Mouse (Mus musculus) midbrain, postnatal 0 days (tissue): ENCODE measurements around the gene Ahsg. TPM values are rescaled to one million over a fixed set of nuclear protein-coding genes. Genes with fewer than 3 reads are reported as not detected.
A peak's percentile ranks its signal among the peaks of the same experiment; 100 is the strongest.

Source experiments
- ATAC-seq: fragments of 200-750 bp; cut with Nextera tagmentation; 2 replicates; pipeline ENCODE4 v1.8.0; 2017; ENCODE audit warnings: moderate number of reproducible peaks, mild to moderate bottlenecking, moderate TSS enrichment, moderate library complexity; ENCODE audit not compliant: low FRiP score
- DNase-seq: peaks from one replicate; pipeline ENCODE4 v3.0.0-alpha.2; 2015; ENCODE audit warnings: low spot score
- H3K27ac ChIP-seq: fragments of 300-500 bp; sonication (generic); 2 replicates; pipeline ENCODE4 v1.5.1; 2014; ENCODE audit warnings: low read depth, mild to moderate bottlenecking, low read length, mixed read lengths
- H3K27me3 ChIP-seq: fragments of 300-500 bp; sonication (generic); 2 replicates; pipeline ENCODE4 v1.6.1; 2014; ENCODE audit warnings: low read length, control low read depth, mixed read lengths; ENCODE audit not compliant: insufficient read depth
- H3K36me3 ChIP-seq: fragments of 300-500 bp; sonication (generic); 2 replicates; pipeline ENCODE4 v1.6.1; 2014; ENCODE audit warnings: low read length, control low read depth, mixed read lengths; ENCODE audit not compliant: insufficient read depth
- H3K4me1 ChIP-seq: fragments of 300-500 bp; sonication (generic); 2 replicates; pipeline ENCODE4 v1.6.1; 2014; ENCODE audit warnings: mild to moderate bottlenecking, control low read depth, antibody characterized with exemption, low read length, mixed read lengths; ENCODE audit not compliant: insufficient read depth
- H3K4me2 ChIP-seq: fragments of 300-500 bp; sonication (generic); 2 replicates; pipeline ENCODE4 v1.6.1; 2014; ENCODE audit warnings: low read depth, mild to moderate bottlenecking, low read length, mixed read lengths; ENCODE audit not compliant: poor library complexity, severe bottlenecking
- H3K4me3 ChIP-seq: fragments of 300-500 bp; sonication (generic); 2 replicates; pipeline ENCODE4 v1.5.1; 2014; ENCODE audit warnings: low read depth, mild to moderate bottlenecking, low read length, moderate library complexity
- H3K9ac ChIP-seq: fragments of 300-500 bp; sonication (generic); replicated peaks from 2 replicates; pipeline ENCODE4 v1.6.1; 2014; ENCODE audit warnings: mild to moderate bottlenecking, low read length, moderate library complexity, mixed read lengths; ENCODE audit not compliant: poor library complexity, severe bottlenecking
- H3K9me3 ChIP-seq: fragments of 300-500 bp; sonication (generic); 2 replicates; pipeline ENCODE4 v1.6.1; 2016; ENCODE audit warnings: low read length, control low read depth
- CTCF ChIP-seq: IDR thresholded peaks from 2 replicates; pipeline ENCODE4 v1.5.1; 2016; ENCODE audit warnings: antibody characterized with exemption, mild to moderate bottlenecking
- WGBS: fragments of 180-500 bp; shearing (Covaris S2); extraction: QIAGEN DNeasy Blood & Tissue Kit; methylation state at CpG from one replicate; pipeline ENCODE4 v1.1.7; 2014; 5-methylcytosine and 5-hydroxymethylcytosine counted together
- polyA plus RNA-seq: library from polyadenylated mRNA; unstranded; fragments of >200 nt; fragmentation: Nextera tagmentation; extraction: Ambion mirVana; gene quantifications from 2 replicates; pipeline ENCODE4 v1.2.1, GENCODE M21; 2015
- total RNA-seq: library from RNA; depleted of rRNA; stranded (reverse); fragments of >200 nt; gene quantifications from 2 replicates; pipeline ENCODE4 v1.2.3, GENCODE M21; 2014

Ahsg gene
- total and polyA plus RNA-seq, 2 experiments from 2014 or later = 0.36 TPM; not detected in 1

DNA sequence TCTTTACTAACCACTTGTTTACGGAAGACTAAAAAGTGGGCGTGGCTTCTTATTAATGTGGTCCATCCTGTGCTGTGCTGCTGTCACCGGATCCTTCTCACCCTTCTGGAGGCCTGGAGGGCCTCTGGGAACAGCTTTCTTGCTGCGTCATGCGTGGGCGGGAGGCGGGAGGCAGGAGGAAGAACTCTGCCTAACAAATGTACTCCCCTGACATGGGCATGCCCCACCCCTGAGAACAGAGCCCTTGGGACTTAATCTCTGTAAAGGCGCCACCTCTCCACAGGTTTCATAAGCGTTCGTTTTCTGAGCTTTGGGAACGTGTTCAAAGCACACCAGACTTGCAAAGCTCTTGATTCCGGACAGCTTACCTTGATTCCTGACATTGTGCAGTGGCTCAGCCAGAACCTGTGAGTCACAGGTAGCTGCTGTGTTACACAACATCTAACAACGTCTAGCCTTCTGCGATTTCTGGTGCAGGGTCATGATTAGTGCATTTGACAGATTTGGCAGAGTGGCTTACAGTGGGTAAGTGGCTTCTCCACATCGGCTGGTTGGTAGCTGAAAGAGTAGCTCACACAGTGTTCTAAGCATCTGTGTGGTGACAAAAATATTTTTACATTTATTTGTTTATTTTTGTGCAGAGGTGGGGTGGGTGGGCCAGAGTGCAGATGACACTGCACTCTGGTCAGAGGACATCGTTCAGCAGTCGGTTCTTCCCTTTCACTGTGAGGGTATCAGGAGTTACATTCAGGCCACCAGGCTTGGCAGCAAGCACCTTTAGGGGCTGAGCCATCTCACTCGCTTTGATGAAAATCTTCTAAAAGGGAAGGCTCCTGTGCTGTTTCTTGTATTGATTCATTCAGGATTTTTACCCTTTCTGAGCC, 29.1 kb downstream of the Ahsg start:
- H3K9ac ChIP-seq = no peak overlapping the region
- H3K4me2 ChIP-seq = no peak overlapping the region
- H3K9me3 ChIP-seq = no peaks in the 10 kb centered on the region
- H3K36me3 ChIP-seq = no peaks in the 10 kb centered on the region
- H3K4me3 ChIP-seq = no peak overlapping the region
- no peak for DNase-seq
- H3K27ac ChIP-seq = no peak overlapping the region
- TF ChIP-seq CTCF = no peak
- H3K27me3 ChIP-seq = no peaks in the 10 kb centered on the region
- H3K4me1 ChIP-seq = no peaks in the 10 kb centered on the region
- 71% methylated on average over 18 of the region's 18 CpGs for WGBS
- ATAC-seq = no peak

DNA sequence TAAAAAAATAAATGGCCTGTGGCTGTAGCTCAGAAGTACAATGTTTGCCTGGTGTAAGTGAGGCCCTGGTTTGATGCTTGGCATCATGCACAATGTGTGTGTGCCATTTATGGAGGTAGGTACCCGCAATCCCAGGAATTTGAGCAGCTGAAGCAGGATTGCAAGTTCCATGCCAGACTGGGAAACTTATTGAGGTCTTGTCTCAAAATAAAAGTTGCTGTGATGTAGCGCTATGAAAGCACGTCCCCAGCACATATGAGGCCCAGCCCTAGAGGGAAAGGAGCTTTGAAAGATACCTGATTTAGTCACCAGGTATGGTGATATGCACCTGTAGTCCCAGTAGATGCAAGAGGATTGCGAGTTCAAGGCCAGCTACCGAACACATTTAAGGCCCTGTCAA, 30.7 kb downstream of the Ahsg start:
- no peaks in the 10 kb centered on the region for H3K4me1 ChIP-seq
- WGBS = 98% methylated on average over 5 of the region's 5 CpGs
- H3K4me3 ChIP-seq = no peak overlapping the region
- ATAC-seq = no peak
- H3K9ac ChIP-seq = no peak overlapping the region
- H3K9me3 ChIP-seq = no peaks in the 10 kb centered on the region
- DNase-seq = no peak
- H3K27ac ChIP-seq = no peak overlapping the region
- no peak for TF ChIP-seq CTCF
- no peaks in the 10 kb centered on the region for H3K36me3 ChIP-seq
- no peak overlapping the region for H3K4me2 ChIP-seq
- no peaks in the 10 kb centered on the region for H3K27me3 ChIP-seq

DNA sequence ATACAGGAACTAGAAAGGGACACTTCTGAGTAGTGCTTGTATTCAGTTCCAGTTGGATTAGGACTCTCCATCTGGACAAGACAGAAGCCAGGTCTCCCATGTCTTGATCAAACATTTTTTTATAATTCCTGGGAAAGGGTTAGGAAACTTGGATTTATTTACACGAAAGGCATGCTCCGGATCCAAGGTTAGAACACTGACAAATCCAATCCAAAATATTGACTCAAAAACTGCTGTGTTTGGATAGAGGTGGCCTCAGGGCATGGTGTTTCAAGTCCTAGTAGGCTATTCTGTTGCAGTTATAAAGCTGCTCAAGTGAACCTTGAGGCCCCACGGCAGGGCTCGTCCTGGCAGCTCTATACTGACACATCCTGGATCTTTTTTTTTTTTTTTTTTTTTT, 31.4 kb downstream of the Ahsg start:
- no peak for ATAC-seq

DNA sequence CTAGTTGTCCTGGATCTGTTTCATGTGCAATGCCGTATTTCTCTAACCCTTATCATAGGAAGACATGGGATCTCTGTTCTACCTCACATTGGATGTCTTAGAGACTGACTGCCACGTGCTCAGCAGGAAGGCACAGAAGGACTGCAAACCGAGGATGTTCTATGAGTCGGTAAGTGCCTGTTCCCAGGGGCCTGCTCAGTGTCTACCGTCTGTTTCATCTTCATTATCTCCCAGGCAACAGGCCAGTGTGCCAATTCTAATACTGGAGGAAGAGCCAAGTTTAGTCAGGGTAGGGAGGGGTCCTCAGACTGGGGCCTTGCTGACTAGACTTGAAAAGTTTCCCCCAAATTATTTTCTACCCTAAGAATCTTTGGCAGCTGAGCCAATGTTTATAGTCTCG, 38.5 kb downstream of the Ahsg start:
- Histone ChIP-seq H3K36me3 (no peaks in the 10 kb centered on the region), H3K27me3 (no peaks in the 10 kb centered on the region), H3K9ac (no peak overlapping the region), H3K4me3 (no peak overlapping the region), H3K27ac (no peak overlapping the region), H3K9me3 (no peaks in the 10 kb centered on the region), H3K4me2 (no peak overlapping the region), H3K4me1 (no peaks in the 10 kb centered on the region)
- 59% methylated on average over 6 of the region's 6 CpGs for WGBS
- TF ChIP-seq CTCF = no peak
- peak; percentile 76 for DNase-seq
- ATAC-seq = no peak

More for the DNA sequence above, 31.4 kb downstream of the Ahsg start:
- Histone ChIP-seq H3K9ac (no peak overlapping the region), H3K4me2 (no peak overlapping the region), H3K27me3 (no peaks in the 10 kb centered on the region), H3K27ac (no peak overlapping the region), H3K4me1 (no peaks in the 10 kb centered on the region), H3K36me3 (no peaks in the 10 kb centered on the region), H3K4me3 (no peak overlapping the region), H3K9me3 (no peaks in the 10 kb centered on the region)
- TF ChIP-seq CTCF = no peak
- no peak for DNase-seq
- 77% methylated on average over 4 of the region's 4 CpGs for WGBS

DNA sequence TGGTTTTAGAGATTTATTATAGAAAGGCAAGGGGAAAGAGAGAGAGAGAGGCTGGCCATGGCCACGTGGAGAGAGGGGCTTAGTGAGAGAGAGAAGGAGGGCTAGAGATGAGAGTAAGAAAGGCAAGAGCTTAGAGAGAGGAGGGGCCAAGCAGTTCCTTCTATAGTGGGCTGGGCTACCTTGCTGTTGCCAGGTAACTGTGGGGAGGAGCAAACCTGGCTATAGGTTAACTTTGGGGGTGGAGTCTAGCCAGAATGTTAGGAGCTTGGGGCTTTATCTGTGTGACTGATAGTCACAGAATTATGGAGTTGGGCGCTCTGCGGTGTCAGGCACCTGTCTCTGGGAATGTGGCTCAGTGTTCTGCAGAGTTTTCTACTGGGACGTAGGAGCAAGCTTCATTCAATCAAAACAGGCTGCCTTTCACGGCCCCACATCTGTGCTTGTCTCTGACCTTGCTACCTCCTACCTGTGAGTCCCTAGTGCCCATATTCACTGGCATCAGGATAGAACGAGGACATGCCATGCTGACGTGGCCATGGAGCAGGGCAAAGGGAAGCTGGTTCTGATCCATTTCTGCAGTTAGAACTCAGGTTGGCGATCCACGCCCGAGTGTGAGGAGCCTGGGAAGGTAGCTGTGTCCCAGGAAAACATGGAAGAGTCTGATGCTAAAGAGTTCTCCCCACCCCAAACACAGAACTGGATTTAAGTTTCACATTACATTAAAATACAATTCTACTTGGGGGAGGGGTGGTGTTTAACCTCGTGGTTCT, 40.5 kb downstream of the Ahsg start:
- no peaks in the 10 kb centered on the region for H3K36me3 ChIP-seq
- DNase-seq (no peak), ATAC-seq (no peak)
- no peak for TF ChIP-seq CTCF
- no peak overlapping the region for H3K9ac ChIP-seq
- no peaks in the 10 kb centered on the region for H3K9me3 ChIP-seq
- no peak overlapping the region for H3K4me3 ChIP-seq
- H3K4me2 ChIP-seq = no peak overlapping the region
- WGBS = 88% methylated on average over 11 of the region's 11 CpGs
- H3K27ac ChIP-seq = no peak overlapping the region
- H3K4me1 ChIP-seq = no peaks in the 10 kb centered on the region
- no peaks in the 10 kb centered on the region for H3K27me3 ChIP-seq

GRCm38 (mm10) chr16:22937631-22938030, 46.6 kb downstream of the Ahsg start:
- 91% methylated on average over 12 of the region's 12 CpGs for WGBS
- TF ChIP-seq CTCF = no peak
- Histone ChIP-seq H3K4me3 (no peak overlapping the region), H3K27ac (no peak overlapping the region), H3K9ac (no peak overlapping the region), H3K9me3 (no peaks in the 10 kb centered on the region), H3K4me2 (no peak overlapping the region), H3K27me3 (no peaks in the 10 kb centered on the region), H3K4me1 (no peaks in the 10 kb centered on the region), H3K36me3 (no peaks in the 10 kb centered on the region)
- ATAC-seq (no peak), DNase-seq (no peak)
